Mouse (Mus musculus): ENCODE measurements at regions not wholly inside any gene's neighbourhood (a gene's known extent, or its start where the extent isn't known, plus 50 kb on each side); places are given as distances from the start of the nearest gene placed in this dataset. TPM values are rescaled to one million over a fixed set of nuclear protein-coding genes. Genes with fewer than 3 reads are reported as not detected.

Small RNA genes in the stretch of these regions (microRNA-seq; reads per million reads assigned to microRNA genes)
- not detected for gene Gm23147
